Mouse (Mus musculus): ENCODE data around the gene Arrdc1.
"Not testable (repeated sequence)": the region's sequence is repeated elsewhere in the genome, so short reads cannot be mapped to it uniquely, and the experiment has no call there.

The Arrdc1 gene

GRCm38 (mm10) chr2:24935057-24935796 is at the start of gene Arrdc1:
Gene Arrdc1, minus strand, starts transcription at chr2:24935252.
- DNase-seq (ENCODE audit: low read depth, low spot score) = peak; percentile 91

- no peak for DNase-seq (ENCODE audit: low read depth, low spot score)
Measured at GRCm38 (mm10) chr2:24976960-24977359, 41.9 kb upstream of the Arrdc1 start.

- peak; percentile 44 for DNase-seq (ENCODE audit: low read depth, low spot score)
Measured at GRCm38 (mm10) chr2:24975704-24976297, 40.7 kb upstream of the Arrdc1 start, which contains the start of gene Pnpla7. Gene Pnpla7, plus strand, starts transcription at chr2:24976033.

GRCm38 (mm10) chr2:24974906-24975703 is 40.1 kb upstream of the Arrdc1 start, which contains the start of gene Mrpl41:
Gene Mrpl41, minus strand, starts transcription at chr2:24975098.
- DNase-seq (ENCODE audit: low read depth, low spot score) = peak; percentile 94

GRCm38 (mm10) chr2:24974452-24974851 is 39.4 kb upstream of the Arrdc1 start:
- not testable (repeated sequence) for DNase-seq (ENCODE audit: low read depth, low spot score)

GRCm38 (mm10) chr2:24970386-24970785 is 35.3 kb upstream of the Arrdc1 start:
- no peak for DNase-seq (ENCODE audit: low read depth, low spot score)

- DNase-seq (ENCODE audit: low read depth, low spot score) = peak; percentile 78
Measured at GRCm38 (mm10) chr2:24962304-24963000, 27.4 kb upstream of the Arrdc1 start, which contains the start of gene Dph7. Gene Dph7, plus strand, starts transcription at chr2:24962400.

- no peak for DNase-seq (ENCODE audit: low read depth, low spot score)
Measured at GRCm38 (mm10) chr2:24960910-24961309, 25.9 kb upstream of the Arrdc1 start.

GRCm38 (mm10) chr2:24952537-24953055 is 17.5 kb upstream of the Arrdc1 start:
- DNase-seq (ENCODE audit: low read depth, low spot score) = no peak

GRCm38 (mm10) chr2:24950189-24950535 is 15.1 kb upstream of the Arrdc1 start:
- no peak for DNase-seq (ENCODE audit: low read depth, low spot score)

- DNase-seq (ENCODE audit: low read depth, low spot score) = peak; percentile 96
Measured at GRCm38 (mm10) chr2:24949421-24950188, 14.6 kb upstream of the Arrdc1 start, which contains the start of gene Zmynd19. Gene Zmynd19, plus strand, starts transcription at chr2:24949792.

GRCm38 (mm10) chr2:24944304-24944703 is 9.3 kb upstream of the Arrdc1 start:
- not testable (repeated sequence) for DNase-seq (ENCODE audit: low read depth, low spot score)

GRCm38 (mm10) chr2:24942092-24942491 is 7.0 kb upstream of the Arrdc1 start:
- DNase-seq (ENCODE audit: low read depth, low spot score) = no peak

- DNase-seq (ENCODE audit: low read depth, low spot score) = no peak
Measured at GRCm38 (mm10) chr2:24934441-24934963, 550 bp downstream of the Arrdc1 start.

GRCm38 (mm10) chr2:24929593-24929992 is 5.5 kb downstream of the Arrdc1 start:
- DNase-seq (ENCODE audit: low read depth, low spot score) = no peak

GRCm38 (mm10) chr2:24929119-24929518 is 5.9 kb downstream of the Arrdc1 start:
- no peak for DNase-seq (ENCODE audit: low read depth, low spot score)

GRCm38 (mm10) chr2:24927810-24928479 is 7.1 kb downstream of the Arrdc1 start:
- DNase-seq (ENCODE audit: low read depth, low spot score) = no peak

GRCm38 (mm10) chr2:24926965-24927358 is 8.1 kb downstream of the Arrdc1 start:
- DNase-seq (ENCODE audit: low read depth, low spot score) = no peak

- no peak for DNase-seq (ENCODE audit: low read depth, low spot score)
Measured at GRCm38 (mm10) chr2:24926345-24926964, 8.6 kb downstream of the Arrdc1 start.
